Mouse (Mus musculus): ENCODE measurements at regions not wholly inside any gene's neighbourhood (a gene's known extent, or its start where the extent isn't known, plus 50 kb on each side); places are given as distances from the start of the nearest gene placed in this dataset.

DNA sequence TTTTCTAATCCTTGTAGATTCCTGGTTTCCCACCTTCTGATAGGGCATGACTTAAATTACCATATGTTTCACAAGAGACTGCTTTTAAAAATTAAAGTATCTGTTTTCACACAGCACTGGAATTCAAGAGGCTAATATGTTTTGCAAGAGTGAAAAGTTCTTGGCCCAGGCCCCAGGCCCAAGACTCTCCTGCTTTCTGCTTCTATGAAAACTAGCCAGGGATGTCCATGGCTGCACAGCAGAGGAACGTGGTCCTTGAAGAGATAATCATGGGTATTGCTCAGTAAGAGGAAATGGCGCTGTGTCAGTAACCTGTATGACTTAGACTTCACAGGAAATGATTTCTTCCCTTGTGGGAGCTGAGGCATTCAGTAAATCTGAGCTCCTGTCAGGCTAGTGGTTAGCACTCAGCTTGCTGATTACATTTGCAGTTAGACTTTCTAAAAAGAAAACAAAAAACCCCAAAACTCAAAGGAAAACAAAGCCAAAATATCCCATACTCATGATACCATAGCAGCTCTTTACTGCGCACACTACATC lies 190.6 kb downstream of the Ndfip2 start:
- peak; percentile 19 for DNase-seq (ENCODE audit: low spot score)

DNA sequence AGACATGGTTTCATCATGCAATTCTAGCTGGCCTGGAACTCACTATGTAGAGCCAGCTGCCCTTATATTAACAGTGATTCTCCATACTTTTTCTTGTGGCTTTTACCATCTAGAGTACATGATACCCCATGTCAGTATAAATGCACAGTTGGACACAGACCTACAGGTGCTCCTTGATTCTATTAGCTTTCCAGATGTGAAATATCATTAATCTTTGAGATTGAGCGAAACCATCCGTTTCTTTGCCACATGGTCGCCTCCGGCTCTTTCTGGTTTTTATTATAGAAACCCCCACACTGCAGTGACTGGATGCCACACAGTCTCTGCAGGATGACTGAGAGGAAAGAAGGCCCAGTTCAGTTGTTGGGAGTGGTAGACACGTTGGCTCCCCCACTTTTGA lies 188.7 kb downstream of the Ndfip2 start:
- no peak overlapping the region for H3K27ac ChIP-seq (replicated peaks; ENCODE audit: low read depth, low read length)
- ATAC-seq (ENCODE audit: low FRiP score, low read depth) (peak; percentile 60; the same call in 1 of the 2 replicates), DNase-seq (ENCODE audit: low spot score) (peak; percentile 42)
- no peak for TF ChIP-seq POLR2A (IDR thresholded peaks at IDR 0.05; ENCODE audit: borderline replicate concordance, extremely low read depth, insufficient read depth, insufficient read length)
- peaks cover 14% of the 10 kb centered on the region for H3K4me1 ChIP-seq (ENCODE audit: control insufficient read depth, insufficient read depth, low read length)
- H3K36me3 ChIP-seq (ENCODE audit: control insufficient read depth, insufficient read depth, low read length): no peaks in the 10 kb centered on the region
- no peaks in the 10 kb centered on the region for H3K9me3 ChIP-seq (ENCODE audit: control insufficient read depth, low read length)
- no peak overlapping the region for H3K4me3 ChIP-seq (replicated peaks; ENCODE audit: low read length)
- H3K9ac ChIP-seq (ENCODE audit: low read depth, low read length, severe bottlenecking): no peak overlapping the region
- H3K27me3 ChIP-seq (ENCODE audit: control insufficient read depth, insufficient read depth, low read length): no peaks in the 10 kb centered on the region
- no peak overlapping the region for H3K4me2 ChIP-seq (replicated peaks; ENCODE audit: low read depth, low read length, severe bottlenecking)
- 29% methylated on average over 5 of the region's 5 CpGs for WGBS

More for the DNA sequence above, 190.6 kb downstream of the Ndfip2 start:
- Histone ChIP-seq H3K9ac (ENCODE audit: low read depth, low read length, severe bottlenecking) (no peak overlapping the region), H3K4me1 (ENCODE audit: control insufficient read depth, insufficient read depth, low read length) (peaks cover 15% of the 10 kb centered on the region), H3K4me3 (replicated peaks; ENCODE audit: low read length) (no peak overlapping the region), H3K27me3 (ENCODE audit: control insufficient read depth, insufficient read depth, low read length) (no peaks in the 10 kb centered on the region), H3K4me2 (replicated peaks; ENCODE audit: low read depth, low read length, severe bottlenecking) (no peak overlapping the region), H3K27ac (replicated peaks; ENCODE audit: low read depth, low read length) (no peak overlapping the region), H3K9me3 (ENCODE audit: control insufficient read depth, low read length) (no peaks in the 10 kb centered on the region), H3K36me3 (ENCODE audit: control insufficient read depth, insufficient read depth, low read length) (no peaks in the 10 kb centered on the region)
- 0 out of 2 replicates have a peak, but pooled peaks have one; percentile 47 for ATAC-seq (ENCODE audit: low FRiP score, low read depth)
- WGBS: 65% methylated on average over 3 of the region's 3 CpGs
- no peak for TF ChIP-seq POLR2A (IDR thresholded peaks at IDR 0.05; ENCODE audit: borderline replicate concordance, extremely low read depth, insufficient read depth, insufficient read length)

DNA sequence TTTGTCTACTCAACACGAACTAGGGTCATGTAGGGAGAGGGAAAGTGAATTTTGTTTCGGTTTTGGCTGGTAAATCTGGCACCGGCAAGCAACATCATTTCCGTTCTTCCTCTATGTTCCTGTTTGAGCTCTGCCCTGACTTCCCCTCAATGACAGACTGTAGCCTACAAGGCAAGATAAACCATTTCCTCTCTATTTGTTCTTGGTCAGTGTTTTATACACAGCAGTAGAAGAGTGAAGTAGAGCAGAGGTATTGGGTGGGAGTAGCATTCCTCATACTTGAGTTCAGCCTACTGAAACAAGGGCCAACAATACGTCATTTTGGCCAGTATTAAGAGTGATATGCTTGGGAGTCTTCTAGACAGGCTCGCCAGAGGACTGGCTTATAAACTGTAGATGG lies 177.0 kb downstream of the Ndfip2 start:
- H3K27ac ChIP-seq (replicated peaks; ENCODE audit: low read depth, low read length): no peak overlapping the region
- no peak overlapping the region for H3K4me3 ChIP-seq (replicated peaks; ENCODE audit: low read length)
- no peak overlapping the region for H3K9ac ChIP-seq (ENCODE audit: low read depth, low read length, severe bottlenecking)
- H3K4me1 ChIP-seq (ENCODE audit: control insufficient read depth, insufficient read depth, low read length): peaks cover 2% of the 10 kb centered on the region; the same call in 1 of the 2 replicates
- H3K36me3 ChIP-seq (ENCODE audit: control insufficient read depth, insufficient read depth, low read length): no peaks in the 10 kb centered on the region
- ATAC-seq (ENCODE audit: low FRiP score, low read depth) (no peak), DNase-seq (ENCODE audit: low spot score) (no peak)
- no peak for TF ChIP-seq POLR2A (IDR thresholded peaks at IDR 0.05; ENCODE audit: borderline replicate concordance, extremely low read depth, insufficient read depth, insufficient read length)
- 91% methylated on average over 6 of the region's 6 CpGs for WGBS
- no peak overlapping the region for H3K4me2 ChIP-seq (replicated peaks; ENCODE audit: low read depth, low read length, severe bottlenecking)
- H3K27me3 ChIP-seq (ENCODE audit: control insufficient read depth, insufficient read depth, low read length): no peaks in the 10 kb centered on the region
- no peaks in the 10 kb centered on the region for H3K9me3 ChIP-seq (ENCODE audit: control insufficient read depth, low read length)

DNA sequence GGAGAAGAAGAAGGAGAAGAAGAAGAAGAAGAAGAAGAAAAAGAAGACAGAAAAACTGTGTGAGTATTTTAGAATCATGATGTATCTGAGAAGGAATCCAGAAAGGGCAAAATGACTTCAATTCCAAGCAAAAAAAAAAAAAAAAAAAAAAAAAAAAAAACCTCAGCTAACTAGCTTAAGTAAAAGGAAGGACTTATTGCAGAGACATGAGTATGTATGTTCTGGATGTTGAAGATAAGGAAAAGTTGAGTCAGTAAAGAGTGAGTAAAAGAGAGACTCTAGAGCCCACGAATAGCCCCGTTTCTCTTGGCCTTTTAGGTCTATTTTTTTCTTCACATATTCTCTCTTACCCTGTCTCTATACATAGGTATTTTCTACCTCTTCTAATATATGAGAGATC lies 175.1 kb downstream of the Ndfip2 start:
- no peak for ATAC-seq (ENCODE audit: low FRiP score, low read depth)

DNA sequence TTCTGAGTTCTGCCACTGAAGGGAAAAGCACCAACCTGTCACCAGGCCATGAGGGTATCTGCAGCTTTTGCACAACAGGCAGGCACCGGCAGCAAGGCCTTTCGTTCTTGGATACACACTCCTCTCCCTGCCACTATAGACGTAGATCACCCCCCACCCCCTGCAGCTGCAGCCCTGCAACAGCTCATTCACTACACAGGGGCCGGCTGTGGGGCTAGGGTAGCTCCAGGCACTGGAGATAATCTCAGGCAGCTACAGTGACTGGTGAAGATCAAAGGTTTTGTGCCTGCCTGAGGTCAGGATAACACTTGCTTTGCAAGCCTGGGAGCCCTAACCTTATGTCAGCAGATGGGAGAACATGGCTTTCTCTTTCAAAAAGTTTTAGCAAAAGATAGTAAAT lies 174.3 kb downstream of the Ndfip2 start:
- TF ChIP-seq POLR2A (IDR thresholded peaks at IDR 0.05; ENCODE audit: borderline replicate concordance, extremely low read depth, insufficient read depth, insufficient read length): no peak
- Histone ChIP-seq H3K27me3 (ENCODE audit: control insufficient read depth, insufficient read depth, low read length) (no peaks in the 10 kb centered on the region), H3K4me2 (replicated peaks; ENCODE audit: low read depth, low read length, severe bottlenecking) (no peak overlapping the region), H3K4me1 (ENCODE audit: control insufficient read depth, insufficient read depth, low read length) (peaks cover 3% of the 10 kb centered on the region), H3K4me3 (replicated peaks; ENCODE audit: low read length) (no peak overlapping the region), H3K9ac (ENCODE audit: low read depth, low read length, severe bottlenecking) (no peak overlapping the region), H3K27ac (replicated peaks; ENCODE audit: low read depth, low read length) (no peak overlapping the region), H3K9me3 (ENCODE audit: control insufficient read depth, low read length) (no peaks in the 10 kb centered on the region), H3K36me3 (ENCODE audit: control insufficient read depth, insufficient read depth, low read length) (no peaks in the 10 kb centered on the region)
- ATAC-seq (ENCODE audit: low FRiP score, low read depth) (no peak), DNase-seq (ENCODE audit: low spot score) (no peak)
- 4% methylated on average over 4 of the region's 4 CpGs for WGBS

More for the DNA sequence above, 175.1 kb downstream of the Ndfip2 start:
- DNase-seq (ENCODE audit: low spot score): no peak
- no peaks in the 10 kb centered on the region for H3K27me3 ChIP-seq (ENCODE audit: control insufficient read depth, insufficient read depth, low read length)
- no peak overlapping the region for H3K27ac ChIP-seq (replicated peaks; ENCODE audit: low read depth, low read length)
- WGBS: 87% methylated on average over 2 of the region's 2 CpGs
- no peak overlapping the region for H3K9ac ChIP-seq (ENCODE audit: low read depth, low read length, severe bottlenecking)
- H3K4me2 ChIP-seq (replicated peaks; ENCODE audit: low read depth, low read length, severe bottlenecking): no peak overlapping the region
- TF ChIP-seq POLR2A (IDR thresholded peaks at IDR 0.05; ENCODE audit: borderline replicate concordance, extremely low read depth, insufficient read depth, insufficient read length): no peak
- H3K4me3 ChIP-seq (replicated peaks; ENCODE audit: low read length): no peak overlapping the region
- H3K36me3 ChIP-seq (ENCODE audit: control insufficient read depth, insufficient read depth, low read length): no peaks in the 10 kb centered on the region
- peaks cover 2% of the 10 kb centered on the region; the same call in 1 of the 2 replicates for H3K4me1 ChIP-seq (ENCODE audit: control insufficient read depth, insufficient read depth, low read length)
- H3K9me3 ChIP-seq (ENCODE audit: control insufficient read depth, low read length): no peaks in the 10 kb centered on the region
